Mouse (Mus musculus) embryonic facial prominence, embryonic 15.5 days (tissue): ENCODE data around the gene Kcnk7. TPM values are rescaled to one million over a fixed set of nuclear protein-coding genes. Genes with fewer than 3 reads are reported as not detected.
A peak's percentile ranks its signal among the peaks of the same experiment; 100 is the strongest.

ENCODE experiments used
- ATAC-seq: fragments of 200-750 bp; cut with Nextera tagmentation; 2 replicates; pipeline ENCODE4 v1.8.0; 2017; ENCODE audit warnings: low read depth, moderate TSS enrichment; ENCODE audit not compliant: insufficient number of reproducible peaks, low FRiP score, low TSS enrichment
- H3K27ac ChIP-seq: fragments of 300-500 bp; sonication (generic); replicated peaks from 2 replicates; pipeline ENCODE4 v1.5.1; 2015; ENCODE audit warnings: mild to moderate bottlenecking, inconsistent platforms
- H3K27me3 ChIP-seq: fragments of 300-500 bp; sonication (generic); 2 replicates; pipeline ENCODE4 v1.6.1; 2015; ENCODE audit warnings: inconsistent platforms
- H3K36me3 ChIP-seq: fragments of 300-500 bp; sonication (generic); 2 replicates; pipeline ENCODE4 v1.6.1; 2015; ENCODE audit warnings: mild to moderate bottlenecking, inconsistent platforms
- H3K4me1 ChIP-seq: fragments of 300-500 bp; sonication (generic); 2 replicates; pipeline ENCODE4 v1.6.1; 2015; ENCODE audit warnings: inconsistent platforms
- H3K4me2 ChIP-seq: fragments of 300-500 bp; sonication (generic); replicated peaks from 2 replicates; pipeline ENCODE4 v1.6.1; 2015; ENCODE audit warnings: mild to moderate bottlenecking, inconsistent platforms
- H3K4me3 ChIP-seq: fragments of 300-500 bp; sonication (generic); replicated peaks from 2 replicates; pipeline ENCODE4 v1.5.1; 2015; ENCODE audit warnings: mild to moderate bottlenecking, inconsistent platforms
- H3K9ac ChIP-seq: fragments of 300-500 bp; sonication (generic); 2 replicates; pipeline ENCODE4 v1.6.1; 2015; ENCODE audit warnings: inconsistent platforms
- H3K9me3 ChIP-seq: fragments of 300-500 bp; sonication (generic); replicated peaks from 2 replicates; pipeline ENCODE4 v1.6.1; 2016; ENCODE audit warnings: inconsistent platforms
- WGBS: fragments of 180-500 bp; shearing (Covaris S2); methylation state at CpG from one replicate; pipeline ENCODE4 v1.1.7; 2015; 5-methylcytosine and 5-hydroxymethylcytosine counted together
- polyA plus RNA-seq: library from polyadenylated mRNA; unstranded; fragments of >200 nt; fragmentation: Nextera tagmentation; extraction: Ambion mirVana; gene quantifications from 2 replicates; pipeline ENCODE4 v1.2.1, GENCODE M21; 2015

Kcnk7 gene
- polyA plus RNA-seq, 1 experiment from 2014 or later: 3.8 TPM

GRCm38 (mm10) chr19:5741641-5742240 lies 37.6 kb downstream of the Kcnk7 start:
- ATAC-seq: peak; percentile 83
- H3K4me1 ChIP-seq: peaks cover 56% of the 10 kb centered on the region

GRCm38 (mm10) chr19:5742241-5742641 lies 38.1 kb downstream of the Kcnk7 start:
- ATAC-seq: peak; percentile 9; the same call in 1 of the 2 replicates
- WGBS: 1% methylated on average over 32 of the region's 32 CpGs

More at GRCm38 (mm10) chr19:5741641-5742240, 37.6 kb downstream of the Kcnk7 start:
- Histone ChIP-seq H3K9ac (peak overlapping the region; percentile 71), H3K27me3 (peaks cover 21% of the 10 kb centered on the region), H3K4me2 (peak overlapping the region; percentile 90), H3K9me3 (no peaks in the 10 kb centered on the region), H3K4me3 (peak overlapping the region; percentile 73), H3K27ac (peak overlapping the region; percentile 93), H3K36me3 (peaks cover 3% of the 10 kb centered on the region; the same call in 1 of the 2 replicates)
- under 1% methylated on average over 46 of the region's 55 CpGs for WGBS

GRCm38 (mm10) chr19:5743576-5743975 lies 39.4 kb downstream of the Kcnk7 start:
- no peak for ATAC-seq
- H3K4me3 ChIP-seq: peak overlapping the region; percentile 73; the same call in 1 of the 2 replicates
- peaks cover 56% of the 10 kb centered on the region for H3K4me1 ChIP-seq

More at GRCm38 (mm10) chr19:5742241-5742641, 38.1 kb downstream of the Kcnk7 start:
- Histone ChIP-seq H3K4me3 (peak overlapping the region; percentile 73), H3K27ac (peak overlapping the region; percentile 93), H3K9ac (peak overlapping the region; percentile 71), H3K27me3 (peaks cover 20% of the 10 kb centered on the region; the same call in 1 of the 2 replicates), H3K4me2 (peak overlapping the region; percentile 90), H3K36me3 (peaks cover 4% of the 10 kb centered on the region; the same call in 1 of the 2 replicates), H3K4me1 (peaks cover 56% of the 10 kb centered on the region), H3K9me3 (no peaks in the 10 kb centered on the region)

GRCm38 (mm10) chr19:5745756-5746710 lies 41.9 kb downstream of the Kcnk7 start:
- Histone ChIP-seq H3K36me3 (peaks cover 29% of the 10 kb centered on the region), H3K9ac (no peak overlapping the region), H3K27me3 (peaks cover 43% of the 10 kb centered on the region), H3K27ac (no peak overlapping the region), H3K4me3 (peak overlapping the region; percentile 20), H3K4me1 (peaks cover 48% of the 10 kb centered on the region), H3K4me2 (peak overlapping the region; percentile 42), H3K9me3 (no peaks in the 10 kb centered on the region)
- ATAC-seq: no peak
- 10% methylated on average over 36 of the region's 36 CpGs for WGBS

More at GRCm38 (mm10) chr19:5743576-5743975, 39.4 kb downstream of the Kcnk7 start:
- peaks cover 25% of the 10 kb centered on the region for H3K27me3 ChIP-seq
- H3K27ac ChIP-seq: no peak overlapping the region
- no peaks in the 10 kb centered on the region for H3K9me3 ChIP-seq
- peak overlapping the region; percentile 90 for H3K4me2 ChIP-seq
- 48% methylated on average over 5 of the region's 5 CpGs for WGBS
- H3K9ac ChIP-seq: no peak overlapping the region
- H3K36me3 ChIP-seq: peaks cover 15% of the 10 kb centered on the region

GRCm38 (mm10) chr19:5746907-5747363 lies 42.8 kb downstream of the Kcnk7 start:
- no peaks in the 10 kb centered on the region for H3K9me3 ChIP-seq
- WGBS: 33% methylated on average over 12 of the region's 12 CpGs
- H3K9ac ChIP-seq: no peak overlapping the region
- no peak overlapping the region for H3K4me3 ChIP-seq
- H3K27ac ChIP-seq: no peak overlapping the region
- H3K4me1 ChIP-seq: peaks cover 50% of the 10 kb centered on the region
- peaks cover 47% of the 10 kb centered on the region for H3K27me3 ChIP-seq
- H3K4me2 ChIP-seq: no peak overlapping the region
- peaks cover 35% of the 10 kb centered on the region for H3K36me3 ChIP-seq
- no peak for ATAC-seq

- H3K4me1 ChIP-seq: peaks cover 30% of the 10 kb centered on the region
- no peaks in the 10 kb centered on the region for H3K9me3 ChIP-seq
- peaks cover 49% of the 10 kb centered on the region for H3K36me3 ChIP-seq
- ATAC-seq: no peak
- H3K27me3 ChIP-seq: peaks cover 47% of the 10 kb centered on the region
- no peak overlapping the region for H3K4me3 ChIP-seq
- no peak overlapping the region for H3K9ac ChIP-seq
- no peak overlapping the region for H3K27ac ChIP-seq
- 68% methylated on average over 6 of the region's 6 CpGs for WGBS
- H3K4me2 ChIP-seq: no peak overlapping the region
Observed at GRCm38 (mm10) chr19:5749476-5749875, 45.3 kb downstream of the Kcnk7 start.

- Histone ChIP-seq H3K4me2 (no peak overlapping the region; the same call in 1 of the 2 replicates), H3K9me3 (no peaks in the 10 kb centered on the region), H3K9ac (no peak overlapping the region), H3K36me3 (peaks cover 52% of the 10 kb centered on the region), H3K27ac (no peak overlapping the region), H3K27me3 (peaks cover 50% of the 10 kb centered on the region), H3K4me1 (peaks cover 16% of the 10 kb centered on the region), H3K4me3 (no peak overlapping the region)
- 15% methylated on average over 22 of the region's 22 CpGs for WGBS
- ATAC-seq: no peak
Observed at GRCm38 (mm10) chr19:5750951-5751350, 46.8 kb downstream of the Kcnk7 start.

GRCm38 (mm10) chr19:5751742-5752141 lies 47.6 kb downstream of the Kcnk7 start:
- 14% methylated on average over 20 of the region's 20 CpGs for WGBS
- H3K4me1 ChIP-seq: peaks cover 19% of the 10 kb centered on the region
- no peak overlapping the region for H3K27ac ChIP-seq
- H3K9ac ChIP-seq: no peak overlapping the region
- peaks cover 50% of the 10 kb centered on the region for H3K36me3 ChIP-seq
- peak; percentile 12; the same call in 1 of the 2 replicates for ATAC-seq
- H3K27me3 ChIP-seq: peaks cover 46% of the 10 kb centered on the region
- no peak overlapping the region for H3K4me3 ChIP-seq
- no peaks in the 10 kb centered on the region for H3K9me3 ChIP-seq
- H3K4me2 ChIP-seq: no peak overlapping the region

- Histone ChIP-seq H3K4me3 (peak overlapping the region; percentile 9), H3K9me3 (no peaks in the 10 kb centered on the region), H3K27ac (0 out of 2 replicates have a peak overlapping the region, but pooled peaks have one; percentile 11), H3K36me3 (peaks cover 65% of the 10 kb centered on the region), H3K4me1 (peaks cover 19% of the 10 kb centered on the region), H3K27me3 (peaks cover 23% of the 10 kb centered on the region), H3K9ac (0 out of 2 replicates have a peak overlapping the region, but pooled peaks have one; percentile 3), H3K4me2 (peak overlapping the region; percentile 16)
- ATAC-seq: 0 out of 2 replicates have a peak, but pooled peaks have one; percentile 2
- WGBS: 17% methylated on average over 28 of the region's 29 CpGs
Observed at GRCm38 (mm10) chr19:5756321-5756985, 52.3 kb downstream of the Kcnk7 start.
